Mouse (Mus musculus) adrenal gland, postnatal 4 days (tissue): ENCODE results near the gene Sema6b. TPM values are rescaled to one million over a fixed set of nuclear protein-coding genes. Genes with fewer than 3 reads are reported as not detected.

Experiments used
- DNase-seq, 2 experiments: peaks; one replicate each; pipeline ENCODE4 v3.0.0; 2021 to 2022; ENCODE audit warnings: low spot score in 2 of 2, mixed read lengths in 2 of 2
- long read RNA-seq, 2 experiments: library from polyadenylated mRNA; stranded (forward); transcript quantifications; one replicate each; pipeline ENCODE4 v2.0.0; 2021
- total RNA-seq, 2 experiments: library from RNA; stranded (reverse); gene quantifications; 2 replicates each; pipeline ENCODE4 v1.2.3; 2021

Sema6b gene
- total RNA-seq, result 10 to 100 TPM in 1 of 2 experiments, 1 to 10 TPM in 1; 9.6 to 12.2 TPM
- long read RNA-seq, experiment 1, transcript Sema6b-201 (17 exons, 3,736 nt), result major isoform, 5 of 11 reads
- long read RNA-seq, experiment 1, partial matches to known transcripts, result 0 of 11 reads
- long read RNA-seq, experiment 1, other reads (novel, unspliced or antisense), result 5 of 11 reads
- long read RNA-seq, experiment 2, transcript Sema6b-202 (17 exons, 3,156 nt), result minor isoform, 5 of 17 reads
- long read RNA-seq, experiment 2, transcript Sema6b-201 (17 exons, 3,736 nt), result major isoform, 9 of 17 reads
- long read RNA-seq, experiment 2, partial matches to known transcripts, result 1 of 17 reads
- long read RNA-seq, experiment 2, other reads (novel, unspliced or antisense), result 2 of 17 reads

- no peak for DNase-seq
These were observed at the start of gene Sema6b for GRCm38 (mm10) chr17:56139858-56140595. Gene Sema6b (minus strand): TSS chr17:56140343.

- peak in 1 of 2 experiments; percentile 30 for DNase-seq
These were observed 45.4 kb upstream of the Sema6b start for GRCm38 (mm10) chr17:56185281-56186141.

- peak; percentile 87 to 91 for DNase-seq
These were observed 43.5 kb upstream of the Sema6b start, which contains the start of gene Mydgf for GRCm38 (mm10) chr17:56183658-56184103. Gene Mydgf (minus strand): TSS chr17:56183920.

- no peak for DNase-seq
These were observed 43.0 kb upstream of the Sema6b start for GRCm38 (mm10) chr17:56182975-56183657.

- DNase-seq, result no peak
These were observed 35.3 kb upstream of the Sema6b start for GRCm38 (mm10) chr17:56175416-56175815.

- no peak for DNase-seq
These were observed 33.4 kb upstream of the Sema6b start for GRCm38 (mm10) chr17:56173401-56174046.

GRCm38 (mm10) chr17:56171881-56172280, 31.7 kb upstream of the Sema6b start:
- no peak for DNase-seq

GRCm38 (mm10) chr17:56171456-56171855, 31.3 kb upstream of the Sema6b start:
- DNase-seq, result no peak

- no peak for DNase-seq
These were observed 30.5 kb upstream of the Sema6b start for GRCm38 (mm10) chr17:56170636-56171035.

- DNase-seq, result no peak
These were observed 29.7 kb upstream of the Sema6b start for GRCm38 (mm10) chr17:56169830-56170229.

- DNase-seq, result no peak
These were observed 25.5 kb upstream of the Sema6b start for GRCm38 (mm10) chr17:56165671-56166070.

GRCm38 (mm10) chr17:56164510-56164909, 24.4 kb upstream of the Sema6b start:
- no peak for DNase-seq

GRCm38 (mm10) chr17:56163523-56164102, 23.5 kb upstream of the Sema6b start:
- no peak for DNase-seq

- peak; percentile 80 to 86 for DNase-seq
These were observed 22.2 kb upstream of the Sema6b start, which contains the start of gene Tnfaip8l1 for GRCm38 (mm10) chr17:56162231-56162774. Gene Tnfaip8l1 (plus strand): TSS chr17:56162477.

GRCm38 (mm10) chr17:56159729-56160128, 19.6 kb upstream of the Sema6b start:
- DNase-seq, result peak in 1 of 2 experiments; percentile 45

- DNase-seq, result peak in 1 of 2 experiments; percentile 60
These were observed 13.5 kb upstream of the Sema6b start for GRCm38 (mm10) chr17:56153643-56154042.

GRCm38 (mm10) chr17:56149897-56150296, 9.8 kb upstream of the Sema6b start:
- DNase-seq, result no peak

- DNase-seq, result no peak
These were observed 8.9 kb upstream of the Sema6b start for GRCm38 (mm10) chr17:56148790-56149618.
